Mouse (Mus musculus) liver, adult 2 months (tissue): ENCODE results near the gene Dmpk. TPM values are rescaled to one million over a fixed set of nuclear protein-coding genes. Genes with fewer than 3 reads are reported as not detected.
A peak's percentile ranks its signal among the peaks of the same experiment; 100 is the strongest.

Experiments used
- DNase-seq: peaks from one replicate; pipeline ENCODE4 v3.0.0-alpha.2; 2011; ENCODE audit warnings: low read depth, low spot score; ENCODE audit errors: extremely low read depth
- H3K27ac ChIP-seq: fragments of 200-500 bp; replicated peaks from 2 replicates; pipeline ENCODE4 v1.5.1; 2012; ENCODE audit warnings: low read depth, mild to moderate bottlenecking, control low read depth, inconsistent platforms, low read length; ENCODE audit not compliant: insufficient read depth
- H3K27me3 ChIP-seq: fragments of 200-500 bp; 2 replicates; pipeline ENCODE4 v1.6.1; 2012; ENCODE audit warnings: mild to moderate bottlenecking, moderate library complexity, low read length, inconsistent platforms; ENCODE audit not compliant: control insufficient read depth, insufficient read depth
- H3K36me3 ChIP-seq: fragments of 200-500 bp; 2 replicates; pipeline ENCODE4 v1.6.1; 2012; ENCODE audit warnings: low read length, inconsistent platforms; ENCODE audit not compliant: control insufficient read depth, insufficient read depth
- H3K4me1 ChIP-seq: fragments of 200-500 bp; 2 replicates; pipeline ENCODE4 v1.6.1; 2011; ENCODE audit warnings: low read length; ENCODE audit not compliant: control insufficient read depth, insufficient read depth
- H3K4me3 ChIP-seq: fragments of 200-500 bp; 2 replicates; pipeline ENCODE4 v1.5.1; 2011; ENCODE audit warnings: low read depth, mild to moderate bottlenecking, control low read depth, low read length, moderate library complexity; ENCODE audit not compliant: insufficient read depth
- H3K79me2 ChIP-seq: fragments of 200-500 bp; 2 replicates; pipeline ENCODE4 v1.6.1; 2012; ENCODE audit warnings: inconsistent platforms, mild to moderate bottlenecking, low read length, moderate library complexity; ENCODE audit not compliant: control insufficient read depth, insufficient read depth
- H3K9ac ChIP-seq: fragments of 200-500 bp; 2 replicates; pipeline ENCODE4 v1.6.1; 2012; ENCODE audit warnings: low read depth, mild to moderate bottlenecking, control low read depth, inconsistent platforms, low read length
- CTCF ChIP-seq: fragments of 200-500 bp; IDR thresholded peaks from 2 replicates; pipeline ENCODE4 v1.5.1; 2011; ENCODE audit warnings: low read depth, low read length, control low read depth
- POLR2A ChIP-seq: fragments of 200-500 bp; IDR thresholded peaks from 2 replicates; pipeline ENCODE4 v1.6.1; 2011; ENCODE audit warnings: low read length, control low read depth; ENCODE audit not compliant: insufficient read depth; ENCODE audit errors: extremely low read depth
- whole genome bisulfite sequencing: fragments of 180-500 bp; shearing (Covaris S2); methylation state at CpG from one replicate; pipeline ENCODE4 v1.1.7; 2018; 5-methylcytosine and 5-hydroxymethylcytosine counted together
- polyA plus RNA-seq: library from polyadenylated mRNA; depleted of rRNA; stranded (reverse); fragments of >200 nt; gene quantifications from 2 replicates; pipeline ENCODE4 v1.2.3, GENCODE M21; 2012; rRNA removed
- total RNA-seq: library from RNA; depleted of rRNA; stranded (reverse); fragments of >200 nt; gene quantifications from 2 replicates; pipeline ENCODE4 v1.2.3, GENCODE M21; 2014; rRNA removed

Dmpk gene
- total and polyA plus RNA-seq, 2 experiments: 13.6 to 76.4 TPM

DNA sequence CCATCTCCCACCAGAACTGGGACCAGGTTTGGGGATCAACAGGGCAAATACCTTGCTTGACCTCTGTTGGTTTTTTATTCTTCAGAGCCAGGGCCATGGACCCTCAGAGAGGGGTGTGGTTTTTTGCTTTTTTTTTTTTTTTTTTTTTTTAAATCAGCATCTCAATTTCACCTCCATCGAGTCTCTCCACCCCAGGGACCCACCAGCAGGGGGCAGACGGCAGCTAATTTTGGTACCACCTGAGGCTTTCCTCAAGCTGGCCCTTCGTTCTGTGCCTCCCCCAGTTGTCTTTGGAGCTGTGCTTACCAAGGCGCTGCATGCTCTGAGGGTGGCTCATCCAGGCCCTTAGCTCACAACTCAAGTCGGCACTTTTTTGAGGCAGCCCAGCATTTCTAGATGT lies 53.7 kb downstream of the Dmpk start:
- no peaks in the 10 kb centered on the region for H3K27me3 ChIP-seq
- H3K4me1 ChIP-seq: peaks cover 3% of the 10 kb centered on the region; the same call in 1 of the 2 replicates
- 58% methylated on average over 5 of the region's 5 CpGs for WGBS
- no peak for DNase-seq
- no peak for TF ChIP-seq POLR2A
- peak; percentile 60 for TF ChIP-seq CTCF
- H3K27ac ChIP-seq: no peak overlapping the region
- no peak overlapping the region for H3K4me3 ChIP-seq
- no peak overlapping the region for H3K9ac ChIP-seq
- H3K36me3 ChIP-seq: peaks cover 3% of the 10 kb centered on the region; the same call in 1 of the 2 replicates
- H3K79me2 ChIP-seq: peaks cover 17% of the 10 kb centered on the region; the same call in 1 of the 2 replicates

Other genes with a start within 250 kb of the Dmpk start
- gene Mill2, start 243.9 kb upstream of the Dmpk start, total RNA-seq: 0.83 and 1.1 TPM in 2 replicates
- 0.37 and 0.50 TPM in 2 replicates for gene Mill2, start 243.9 kb upstream of the Dmpk start, polyA plus RNA-seq
- 0.18 and 0.27 TPM in 2 replicates for gene Pglyrp1, start 212.5 kb upstream of the Dmpk start, total RNA-seq
- gene Pglyrp1, start 212.5 kb upstream of the Dmpk start, polyA plus RNA-seq: 1.7 and 2.0 TPM in 2 replicates
- 5.6 and 7.7 TPM in 2 replicates for gene Ccdc61, start 173.4 kb upstream of the Dmpk start, total RNA-seq
- 9.7 and 12.0 TPM in 2 replicates for gene Ccdc61, start 173.4 kb upstream of the Dmpk start, polyA plus RNA-seq
- 0.09 and 0.27 TPM in 2 replicates for gene Nova2, start 158.0 kb upstream of the Dmpk start, total RNA-seq
- gene Nova2, start 158.0 kb upstream of the Dmpk start, polyA plus RNA-seq: 0.16 and 0.24 TPM in 2 replicates
- gene Nanos2, start 96.4 kb upstream of the Dmpk start, total RNA-seq: not detected in 2 replicates
- gene Nanos2, start 96.4 kb upstream of the Dmpk start, polyA plus RNA-seq: not detected in 2 replicates
- gene Mypop, start 92.6 kb upstream of the Dmpk start, total RNA-seq: 0.54 and 0.65 TPM in 2 replicates
- 2.7 and 3.1 TPM in 2 replicates for gene Mypop, start 92.6 kb upstream of the Dmpk start, polyA plus RNA-seq
- 4.5 and 7.3 TPM in 2 replicates for gene Irf2bp1, start 79.8 kb upstream of the Dmpk start, total RNA-seq
- 13.2 and 14.6 TPM in 2 replicates for gene Irf2bp1, start 79.8 kb upstream of the Dmpk start, polyA plus RNA-seq
- 31.2 and 60.1 TPM in 2 replicates for gene Foxa3, start 60.3 kb upstream of the Dmpk start, total RNA-seq
- gene Foxa3, start 60.3 kb upstream of the Dmpk start, polyA plus RNA-seq: 47.4 and 54.1 TPM in 2 replicates
- 21.5 and 29.5 TPM in 2 replicates for gene Sympk, start 59.5 kb upstream of the Dmpk start, total RNA-seq
- gene Sympk, start 59.5 kb upstream of the Dmpk start, polyA plus RNA-seq: 37.3 and 46.9 TPM in 2 replicates
- not detected in 2 replicates for gene Rsph6a, start 29.2 kb upstream of the Dmpk start, total RNA-seq
- not detected in 2 replicates for gene Rsph6a, start 29.2 kb upstream of the Dmpk start, polyA plus RNA-seq
- 4.5 and 6.7 TPM in 2 replicates for gene Dmwd, start 7.6 kb upstream of the Dmpk start, total RNA-seq
- 29.4 and 35.7 TPM in 2 replicates for gene Dmwd, start 7.6 kb upstream of the Dmpk start, polyA plus RNA-seq
- gene Six5, start 10.7 kb downstream of the Dmpk start, total RNA-seq: 1.8 and 2.3 TPM in 2 replicates
- gene Six5, start 10.7 kb downstream of the Dmpk start, polyA plus RNA-seq: 5.2 and 8.7 TPM in 2 replicates
- 0.09 TPM in 1 of 2 replicates, not detected in the other for gene Gm4969, start 34.5 kb downstream of the Dmpk start, total RNA-seq
- gene Gm4969, start 34.5 kb downstream of the Dmpk start, polyA plus RNA-seq: 0.02 TPM in 1 of 2 replicates, not detected in the other
- gene Fbxo46, start 36.0 kb downstream of the Dmpk start, total RNA-seq: 2.4 and 3.2 TPM in 2 replicates
- gene Fbxo46, start 36.0 kb downstream of the Dmpk start, polyA plus RNA-seq: 4.3 and 5.0 TPM in 2 replicates
- gene Qpctl, start 65.4 kb downstream of the Dmpk start, total RNA-seq: 4.3 and 6.3 TPM in 2 replicates
- gene Qpctl, start 65.4 kb downstream of the Dmpk start, polyA plus RNA-seq: 8.9 and 11.7 TPM in 2 replicates
- 28.4 and 29.4 TPM in 2 replicates for gene Snrpd2, start 65.9 kb downstream of the Dmpk start, total RNA-seq
- gene Snrpd2, start 65.9 kb downstream of the Dmpk start, polyA plus RNA-seq: 16.4 and 17.7 TPM in 2 replicates
- not detected in 2 replicates for gene Gipr, start 82.3 kb downstream of the Dmpk start, total RNA-seq
- not detected in 2 replicates for gene Gipr, start 82.3 kb downstream of the Dmpk start, polyA plus RNA-seq
- 9.8 and 11.1 TPM in 2 replicates for gene Eml2, start 92.6 kb downstream of the Dmpk start, total RNA-seq
- gene Eml2, start 92.6 kb downstream of the Dmpk start, polyA plus RNA-seq: 9.7 and 12.2 TPM in 2 replicates
- gene Gpr4, start 128.7 kb downstream of the Dmpk start, total RNA-seq: 0.09 and 0.40 TPM in 2 replicates
- 1.8 and 2.7 TPM in 2 replicates for gene Gpr4, start 128.7 kb downstream of the Dmpk start, polyA plus RNA-seq
- gene Opa3, start 144.5 kb downstream of the Dmpk start, total RNA-seq: 12.9 and 16.0 TPM in 2 replicates
- gene Opa3, start 144.5 kb downstream of the Dmpk start, polyA plus RNA-seq: 34.1 and 40.4 TPM in 2 replicates
- gene Vasp, start 188.0 kb downstream of the Dmpk start, total RNA-seq: 6.3 and 11.3 TPM in 2 replicates
- 24.2 and 37.1 TPM in 2 replicates for gene Vasp, start 188.0 kb downstream of the Dmpk start, polyA plus RNA-seq
- gene Ppm1n, start 196.2 kb downstream of the Dmpk start, total RNA-seq: 0.20 TPM in 1 of 2 replicates, not detected in the other
- gene Ppm1n, start 196.2 kb downstream of the Dmpk start, polyA plus RNA-seq: 0.13 TPM in 1 of 2 replicates, not detected in the other
- 0.27 and 0.65 TPM in 2 replicates for gene Rtn2, start 198.8 kb downstream of the Dmpk start, total RNA-seq
- gene Rtn2, start 198.8 kb downstream of the Dmpk start, polyA plus RNA-seq: 0.62 and 1.1 TPM in 2 replicates
- 0.07 and 0.09 TPM in 2 replicates for gene Fosb, start 226.2 kb downstream of the Dmpk start, total RNA-seq
- 0.06 and 0.11 TPM in 2 replicates for gene Fosb, start 226.2 kb downstream of the Dmpk start, polyA plus RNA-seq